Mouse (Mus musculus) kidney, adult 2 months (tissue): Measurements from ENCODE around the gene Esrrg.

ENCODE experiments used
- CTCF ChIP-seq: fragments of 200-500 bp; conservative IDR thresholded peaks from 2 replicates; pipeline ENCODE4 v1.5.1; 2011; ENCODE audit warnings: low read depth, mild to moderate bottlenecking, control low read depth, low read length, moderate library complexity, mixed read lengths; ENCODE audit not compliant: insufficient read depth, insufficient read length
- POLR2A ChIP-seq: fragments of 200-500 bp; IDR thresholded peaks from one replicate; pipeline ENCODE4 v1.6.1; 2011; ENCODE audit warnings: low read depth, low read length, control low read depth

DNA sequence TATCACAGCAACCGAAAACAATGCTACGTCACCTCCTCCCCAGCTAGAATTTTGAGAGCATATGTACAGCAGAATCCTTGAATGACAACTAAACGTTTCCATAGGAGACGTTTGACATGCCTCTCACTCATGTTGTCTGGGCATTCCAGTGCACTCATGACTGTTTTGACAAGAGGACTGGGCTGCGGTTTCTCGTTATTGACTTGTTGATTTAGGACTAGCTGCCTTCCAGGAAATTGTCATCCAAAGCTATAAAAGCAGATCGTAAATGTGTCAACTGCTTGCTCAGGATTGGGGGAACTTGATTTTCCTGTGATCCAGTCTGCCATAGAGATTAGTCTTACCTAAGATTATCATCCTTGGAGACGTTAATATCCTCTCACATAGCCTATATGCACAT lies 245.6 kb downstream of the Esrrg start:
- TF ChIP-seq POLR2A (no peak), CTCF (no peak)
